Mouse (Mus musculus) lung, embryonic 14.5 days (tissue): ENCODE measurements at regions not wholly inside any gene's neighbourhood (a gene's known extent, or its start where the extent isn't known, plus 50 kb on each side); places are given as distances from the start of the nearest gene placed in this dataset.
"Not testable (repeated sequence)": the region's sequence is repeated elsewhere in the genome, so short reads cannot be mapped to it uniquely, and the experiment has no call there.

Source experiments
- ATAC-seq: fragments of 200-750 bp; cut with Nextera tagmentation; 2 replicates; pipeline ENCODE4 v1.8.0; 2017; ENCODE audit warnings: mild to moderate bottlenecking, moderate TSS enrichment, moderate library complexity; ENCODE audit not compliant: insufficient read depth
- DNase-seq: peaks from one replicate; pipeline ENCODE4 v3.0.0-alpha.2; 2015
- H3K27ac ChIP-seq: fragments of 300-500 bp; sonication (generic); 2 replicates; pipeline ENCODE4 v1.5.1; 2014; ENCODE audit warnings: low read depth, mild to moderate bottlenecking, moderate library complexity
- H3K27me3 ChIP-seq: fragments of 300-500 bp; sonication (generic); 2 replicates; pipeline ENCODE4 v1.6.1; 2014; ENCODE audit warnings: low read length, control low read depth; ENCODE audit not compliant: insufficient read depth
- H3K36me3 ChIP-seq: fragments of 300-500 bp; sonication (generic); 2 replicates; pipeline ENCODE4 v1.6.1; 2014; ENCODE audit warnings: control low read depth; ENCODE audit not compliant: insufficient read depth
- H3K4me1 ChIP-seq: fragments of 300-500 bp; sonication (generic); 2 replicates; pipeline ENCODE4 v1.6.1; 2014; ENCODE audit warnings: antibody characterized with exemption, control low read depth; ENCODE audit not compliant: insufficient read depth
- H3K4me2 ChIP-seq: fragments of 300-500 bp; sonication (generic); 2 replicates; pipeline ENCODE4 v1.6.1; 2014; ENCODE audit warnings: mild to moderate bottlenecking
- H3K4me3 ChIP-seq: fragments of 300-500 bp; sonication (generic); 2 replicates; pipeline ENCODE4 v1.5.1; 2014; ENCODE audit warnings: low read depth, low read length
- H3K9ac ChIP-seq: fragments of 300-500 bp; sonication (generic); 2 replicates; pipeline ENCODE4 v1.6.1; 2014
- H3K9me3 ChIP-seq: fragments of 300-500 bp; sonication (generic); 2 replicates; pipeline ENCODE4 v1.6.1; 2016; ENCODE audit warnings: low read depth, low read length, control low read depth
- CTCF ChIP-seq: IDR thresholded peaks from 2 replicates; pipeline ENCODE4 v1.5.1; 2016; ENCODE audit warnings: antibody characterized with exemption, low read depth
- WGBS: fragments of 180-500 bp; shearing (Covaris S2); extraction: QIAGEN DNeasy Blood & Tissue Kit; methylation state at CpG from one replicate; pipeline ENCODE4 v1.1.7; 2014; 5-methylcytosine and 5-hydroxymethylcytosine counted together

GRCm38 (mm10) chr13:6924136-6924535 lies 275.6 kb upstream of the Pfkp start:
- Histone ChIP-seq H3K4me3 (no peak overlapping the region), H3K9me3 (no peaks in the 10 kb centered on the region), H3K27ac (no peak overlapping the region), H3K36me3 (no peaks in the 10 kb centered on the region), H3K27me3 (no peaks in the 10 kb centered on the region), H3K4me2 (no peak overlapping the region), H3K4me1 (no peaks in the 10 kb centered on the region), H3K9ac (no peak overlapping the region)
- DNase-seq (no peak), ATAC-seq (no peak)
- no peak for TF ChIP-seq CTCF

GRCm38 (mm10) chr13:6922357-6922721 lies 273.8 kb upstream of the Pfkp start:
- Histone ChIP-seq H3K27me3 (no peaks in the 10 kb centered on the region), H3K36me3 (no peaks in the 10 kb centered on the region), H3K4me1 (no peaks in the 10 kb centered on the region), H3K4me2 (no peak overlapping the region), H3K27ac (no peak overlapping the region), H3K4me3 (no peak overlapping the region), H3K9ac (no peak overlapping the region), H3K9me3 (no peaks in the 10 kb centered on the region)
- WGBS = 59% methylated on average over 2 of the region's 2 CpGs
- no peak for TF ChIP-seq CTCF
- DNase-seq (no peak), ATAC-seq (no peak)

GRCm38 (mm10) chr13:6921691-6922356 lies 273.2 kb upstream of the Pfkp start:
- WGBS = 34% methylated on average over 6 of the region's 6 CpGs
- H3K4me2 ChIP-seq = no peak overlapping the region

DNA sequence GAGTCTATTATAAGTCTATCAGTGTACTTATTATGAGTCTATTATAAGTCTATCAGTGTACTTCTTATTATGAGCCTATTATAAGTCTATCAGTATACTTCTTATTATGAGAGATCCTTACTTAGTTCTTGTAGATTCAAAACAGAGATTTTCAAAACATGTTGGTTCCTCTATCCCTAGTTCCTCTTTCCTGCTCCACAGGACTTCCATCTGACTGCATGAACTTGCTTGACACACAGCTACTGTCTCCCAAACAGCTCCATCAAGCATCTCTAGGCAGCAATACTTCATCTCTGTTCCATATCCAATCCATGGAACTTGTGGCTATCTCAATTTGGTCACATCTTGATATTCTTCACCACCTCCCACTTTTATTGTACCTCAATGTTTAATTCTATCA lies 257.4 kb upstream of the Pfkp start:
- DNase-seq (no peak), ATAC-seq (no peak)
- no peak for TF ChIP-seq CTCF
- Histone ChIP-seq H3K4me1 (no peaks in the 10 kb centered on the region), H3K36me3 (no peaks in the 10 kb centered on the region), H3K4me2 (no peak overlapping the region), H3K9me3 (no peaks in the 10 kb centered on the region), H3K27ac (no peak overlapping the region), H3K4me3 (no peak overlapping the region), H3K27me3 (no peaks in the 10 kb centered on the region), H3K9ac (no peak overlapping the region)

More at GRCm38 (mm10) chr13:6921691-6922356, 273.2 kb upstream of the Pfkp start:
- Histone ChIP-seq H3K4me3 (no peak overlapping the region), H3K27me3 (no peaks in the 10 kb centered on the region), H3K27ac (no peak overlapping the region), H3K9me3 (no peaks in the 10 kb centered on the region), H3K36me3 (no peaks in the 10 kb centered on the region), H3K4me1 (no peaks in the 10 kb centered on the region), H3K9ac (no peak overlapping the region)
- TF ChIP-seq CTCF = no peak
- ATAC-seq = no peak
- peak; percentile 19 for DNase-seq

GRCm38 (mm10) chr13:6901682-6902081 lies 253.1 kb upstream of the Pfkp start:
- Histone ChIP-seq H3K27me3 (no peaks in the 10 kb centered on the region), H3K4me2 (no peak overlapping the region), H3K4me1 (no peaks in the 10 kb centered on the region), H3K36me3 (no peaks in the 10 kb centered on the region), H3K9ac (no peak overlapping the region), H3K4me3 (no peak overlapping the region), H3K27ac (no peak overlapping the region), H3K9me3 (no peaks in the 10 kb centered on the region)
- DNase-seq (no peak), ATAC-seq (no peak)
- WGBS = 44% methylated on average over 2 of the region's 2 CpGs
- TF ChIP-seq CTCF = no peak

GRCm38 (mm10) chr13:6897666-6898065 lies 249.1 kb upstream of the Pfkp start:
- no peaks in the 10 kb centered on the region for H3K27me3 ChIP-seq
- H3K4me3 ChIP-seq = no peak overlapping the region
- H3K9me3 ChIP-seq = no peaks in the 10 kb centered on the region
- H3K36me3 ChIP-seq = no peaks in the 10 kb centered on the region
- no peaks in the 10 kb centered on the region for H3K4me1 ChIP-seq
- ATAC-seq (no peak), DNase-seq (no peak)
- no peak overlapping the region for H3K4me2 ChIP-seq
- 80% methylated on average over 1 of the region's 1 CpGs for WGBS
- TF ChIP-seq CTCF = no peak
- H3K27ac ChIP-seq = no peak overlapping the region
- no peak overlapping the region for H3K9ac ChIP-seq

DNA sequence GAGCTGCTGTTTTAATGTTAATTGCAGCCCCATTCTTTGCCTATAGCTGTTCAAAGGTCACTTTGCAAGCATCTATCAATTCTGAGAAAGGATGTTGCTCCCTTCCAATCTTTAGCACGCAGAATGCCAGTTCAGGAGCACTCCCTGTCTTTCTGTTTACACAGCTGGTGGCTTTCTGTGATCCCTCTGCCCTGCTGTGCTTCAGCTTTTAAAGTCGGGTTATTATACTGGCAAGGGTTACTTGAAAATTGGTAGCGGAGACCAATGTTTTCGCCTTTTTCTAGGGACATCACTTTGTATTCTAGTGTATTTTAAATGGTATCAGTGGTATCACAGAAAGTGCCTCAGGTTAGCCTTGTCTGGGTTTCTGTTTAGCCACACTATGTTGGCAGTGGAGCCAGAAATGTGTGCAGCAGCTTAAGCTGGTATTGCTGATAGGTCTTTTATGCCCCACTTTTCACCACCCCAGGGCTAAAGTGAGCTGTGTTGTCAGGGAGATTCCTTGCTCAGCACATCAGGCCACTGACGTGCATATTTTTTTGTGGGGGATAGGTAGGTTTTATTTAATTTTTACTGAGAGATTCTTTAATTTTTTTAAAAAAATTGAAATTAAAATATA lies 243.0 kb upstream of the Pfkp start:
- Histone ChIP-seq H3K4me2 (no peak overlapping the region), H3K4me1 (no peaks in the 10 kb centered on the region), H3K36me3 (no peaks in the 10 kb centered on the region), H3K9ac (no peak overlapping the region), H3K9me3 (no peaks in the 10 kb centered on the region), H3K4me3 (no peak overlapping the region), H3K27ac (no peak overlapping the region), H3K27me3 (no peaks in the 10 kb centered on the region)
- 32% methylated on average over 5 of the region's 5 CpGs for WGBS
- DNase-seq (peak; percentile 1), ATAC-seq (no peak)
- TF ChIP-seq CTCF = no peak

GRCm38 (mm10) chr13:6889446-6889845 lies 240.9 kb upstream of the Pfkp start:
- H3K27ac ChIP-seq, H3K4me3 ChIP-seq, H3K36me3 ChIP-seq, ATAC-seq, DNase-seq, H3K9me3 ChIP-seq, H3K9ac ChIP-seq, H3K4me1 ChIP-seq, H3K27me3 ChIP-seq, H3K4me2 ChIP-seq: not testable (repeated sequence)
- 76% methylated on average over 9 of the region's 9 CpGs for WGBS
